Mouse (Mus musculus): ENCODE measurements around the gene Ndufs3.

DNA sequence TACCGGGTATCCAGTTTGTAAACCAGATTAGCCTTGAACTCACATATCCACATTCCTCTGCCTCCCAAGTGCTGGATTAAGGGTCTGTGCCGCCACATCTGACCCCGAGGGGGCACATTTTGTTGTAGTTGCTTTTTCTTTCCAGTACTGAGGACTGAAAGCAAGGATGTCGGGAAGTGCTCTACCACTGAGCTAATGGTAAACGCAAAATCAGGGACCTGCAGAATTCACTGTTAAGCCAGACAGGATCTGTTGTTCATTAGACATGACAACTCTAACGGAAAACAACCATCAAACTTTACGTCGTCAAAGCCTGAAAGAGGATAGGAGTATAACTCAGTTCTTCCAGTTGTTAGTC, 58.1 kb downstream of the Ndufs3 start:
- TF ChIP-seq POLR2A (IDR thresholded peaks at IDR 0.05; ENCODE audit: low read depth, low read length) = no peak
- no peak for TF ChIP-seq CTCF (IDR thresholded peaks at IDR 0.05; ENCODE audit: extremely low read depth, insufficient read depth, insufficient read length, insufficient replicate concordance)

Measured in spleen, adult 2 months (tissue).